Mouse (Mus musculus) midbrain, embryonic 14.5 days (tissue): Measurements from ENCODE around the gene Treml4. TPM values are rescaled to one million over a fixed set of nuclear protein-coding genes. Genes with fewer than 3 reads are reported as not detected.

ENCODE experiments used
- ATAC-seq: fragments of 200-750 bp; cut with Nextera tagmentation; 2 replicates; pipeline ENCODE4 v1.8.0; 2017; ENCODE audit warnings: moderate number of reproducible peaks, moderate library complexity; ENCODE audit not compliant: low FRiP score, low TSS enrichment
- DNase-seq: peaks from one replicate; pipeline ENCODE4 v3.0.0-alpha.2; 2015
- H3K27ac ChIP-seq: fragments of 300-500 bp; sonication (generic); replicated peaks from 2 replicates; pipeline ENCODE4 v1.5.1; 2014; ENCODE audit warnings: mild to moderate bottlenecking, low read depth, low read length, moderate library complexity
- H3K27me3 ChIP-seq: fragments of 300-500 bp; sonication (generic); 2 replicates; pipeline ENCODE4 v1.6.1; 2014; ENCODE audit warnings: low read length, control low read depth, mixed read lengths; ENCODE audit not compliant: control insufficient read depth, insufficient read depth
- H3K36me3 ChIP-seq: fragments of 300-500 bp; sonication (generic); 2 replicates; pipeline ENCODE4 v1.6.1; 2014; ENCODE audit warnings: low read length, control low read depth; ENCODE audit not compliant: control insufficient read depth, insufficient read depth
- H3K4me1 ChIP-seq: fragments of 300-500 bp; sonication (generic); 2 replicates; pipeline ENCODE4 v1.6.1; 2014; ENCODE audit warnings: mild to moderate bottlenecking, antibody characterized with exemption, low read length, control low read depth; ENCODE audit not compliant: control insufficient read depth, insufficient read depth
- H3K4me2 ChIP-seq: fragments of 300-500 bp; sonication (generic); 2 replicates; pipeline ENCODE4 v1.6.1; 2014; ENCODE audit warnings: mild to moderate bottlenecking, low read length, moderate library complexity
- H3K4me3 ChIP-seq: fragments of 300-500 bp; sonication (generic); replicated peaks from 2 replicates; pipeline ENCODE4 v1.5.1; 2014; ENCODE audit warnings: low read depth, low read length
- H3K9ac ChIP-seq: fragments of 300-500 bp; sonication (generic); replicated peaks from 2 replicates; pipeline ENCODE4 v1.6.1; 2014; ENCODE audit warnings: mild to moderate bottlenecking, low read length, moderate library complexity
- H3K9me3 ChIP-seq: fragments of 300-500 bp; sonication (generic); 2 replicates; pipeline ENCODE4 v1.6.1; 2016; ENCODE audit warnings: low read length, control low read depth, mixed read lengths; ENCODE audit not compliant: control insufficient read depth
- WGBS: fragments of 180-500 bp; shearing (Covaris S2); extraction: QIAGEN DNeasy Blood & Tissue Kit; methylation state at CpG from one replicate; pipeline ENCODE4 v1.1.7; 2014; 5-methylcytosine and 5-hydroxymethylcytosine counted together
- polyA plus RNA-seq: library from polyadenylated mRNA; unstranded; fragments of >200 nt; fragmentation: Nextera tagmentation; extraction: Ambion mirVana; gene quantifications from 2 replicates; pipeline ENCODE4 v1.2.1, GENCODE M21; 2014

Treml4 gene
- polyA plus RNA-seq: not detected in 2 replicates

DNA sequence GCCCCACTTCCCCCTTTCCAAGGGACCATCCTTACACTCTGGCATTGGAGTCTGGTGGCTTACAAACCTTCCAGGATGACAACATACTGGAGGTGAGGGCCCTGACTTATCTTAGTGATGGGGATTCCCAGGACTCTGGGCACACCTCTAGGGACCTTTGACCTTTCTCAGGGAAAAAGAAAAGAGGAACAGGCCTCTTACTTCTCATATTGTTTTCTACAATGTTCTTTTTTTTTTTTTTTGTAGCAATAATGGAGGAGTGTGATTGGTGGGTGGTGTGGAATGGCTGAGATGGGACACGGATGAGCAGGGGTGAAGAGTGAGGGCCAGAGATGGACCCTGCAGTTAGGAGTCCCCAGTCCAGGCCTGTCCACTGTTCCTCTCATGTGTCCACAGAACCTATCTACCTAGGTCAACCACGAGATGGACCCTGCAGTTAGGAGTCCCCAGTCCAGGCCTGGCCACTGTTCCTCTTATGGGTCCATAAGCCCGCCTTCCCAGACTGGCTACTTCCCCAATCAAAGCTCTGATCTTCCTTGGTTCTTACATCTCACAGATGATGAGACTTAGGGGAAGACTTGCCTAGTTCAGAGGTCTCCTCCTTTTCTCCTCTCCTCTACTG, at the start of gene Treml4:
Gene Treml4, plus strand, starts transcription at position 555 of the 622 bp plus-strand sequence.
- Histone ChIP-seq H3K4me3 (no peak within 1 kb of the TSS), H3K9ac (no peak within 1 kb of the TSS), H3K36me3 (no peaks in the 10 kb centered on the region), H3K4me2 (no peak within 1 kb of the TSS), H3K9me3 (peaks cover 5% of the 10 kb centered on the region; the same call in 1 of the 2 replicates), H3K27me3 (no peaks in the 10 kb centered on the region), H3K27ac (no peak within 1 kb of the TSS), H3K4me1 (no peaks in the 10 kb centered on the region)
- ATAC-seq (no peak), DNase-seq (no peak)
- 93% methylated on average over 3 of the region's 3 CpGs for WGBS

DNA sequence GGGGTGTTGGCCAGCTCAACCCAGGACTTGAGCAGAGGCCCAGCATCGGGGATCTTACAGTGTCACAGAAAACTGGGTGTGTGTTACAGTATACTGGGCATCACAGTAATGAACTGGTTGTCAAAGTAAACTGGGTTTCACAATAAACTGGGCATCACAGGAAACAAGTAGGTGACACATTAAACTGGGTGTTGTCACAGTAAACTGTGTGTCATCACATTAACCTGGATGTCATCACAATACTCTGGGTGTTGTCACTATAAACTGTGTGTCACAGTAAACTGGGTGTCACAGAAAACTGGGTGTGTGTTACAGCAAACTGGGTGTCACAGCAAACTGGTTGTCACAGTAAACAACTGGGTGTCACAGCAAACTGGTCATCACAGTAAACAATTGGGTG, 48.7 kb upstream of the Treml4 start:
- Histone ChIP-seq H3K9me3 (no peaks in the 10 kb centered on the region), H3K27ac (no peak overlapping the region), H3K4me1 (no peaks in the 10 kb centered on the region), H3K4me2 (no peak overlapping the region), H3K4me3 (no peak overlapping the region), H3K9ac (no peak overlapping the region), H3K27me3 (no peaks in the 10 kb centered on the region), H3K36me3 (no peaks in the 10 kb centered on the region)
- no peak for ATAC-seq
- no peak for DNase-seq
- WGBS: 93% methylated on average over 1 of the region's 1 CpGs

- no peaks in the 10 kb centered on the region for H3K9me3 ChIP-seq
- no peaks in the 10 kb centered on the region for H3K36me3 ChIP-seq
- whole genome bisulfite sequencing: 88% methylated on average over 7 of the region's 7 CpGs
- H3K4me1 ChIP-seq: no peaks in the 10 kb centered on the region
- H3K4me2 ChIP-seq: no peak overlapping the region
- H3K4me3 ChIP-seq: no peak overlapping the region
- DNase-seq (no peak), ATAC-seq (no peak)
- H3K27ac ChIP-seq: no peak overlapping the region
- H3K9ac ChIP-seq: no peak overlapping the region
- no peaks in the 10 kb centered on the region for H3K27me3 ChIP-seq
Measured at GRCm38 (mm10) chr17:48230680-48231079, 33.4 kb upstream of the Treml4 start.

- Histone ChIP-seq H3K27me3 (no peaks in the 10 kb centered on the region), H3K4me1 (no peaks in the 10 kb centered on the region), H3K9ac (no peak within 1 kb of the TSS), H3K4me2 (no peak within 1 kb of the TSS), H3K36me3 (no peaks in the 10 kb centered on the region), H3K9me3 (no peaks in the 10 kb centered on the region), H3K27ac (no peak within 1 kb of the TSS), H3K4me3 (no peak within 1 kb of the TSS)
- ATAC-seq (no peak), DNase-seq (no peak)
- WGBS: 80% methylated on average over 6 of the region's 6 CpGs
Measured at GRCm38 (mm10) chr17:48232518-48232917, 31.6 kb upstream of the Treml4 start, which contains the start of gene Trem1. Gene Trem1, plus strand, starts transcription at chr17:48232768.

- 84% methylated on average over 4 of the region's 4 CpGs for WGBS
- ATAC-seq (no peak), DNase-seq (no peak)
- Histone ChIP-seq H3K36me3 (no peaks in the 10 kb centered on the region), H3K4me3 (no peak overlapping the region), H3K4me2 (no peak overlapping the region), H3K9ac (no peak overlapping the region), H3K4me1 (no peaks in the 10 kb centered on the region), H3K27ac (no peak overlapping the region), H3K9me3 (no peaks in the 10 kb centered on the region), H3K27me3 (no peaks in the 10 kb centered on the region)
Measured at GRCm38 (mm10) chr17:48233789-48234188, 30.3 kb upstream of the Treml4 start.

GRCm38 (mm10) chr17:48234550-48234949, 29.5 kb upstream of the Treml4 start:
- Histone ChIP-seq H3K9ac (no peak overlapping the region), H3K9me3 (no peaks in the 10 kb centered on the region), H3K27me3 (no peaks in the 10 kb centered on the region), H3K4me2 (no peak overlapping the region), H3K36me3 (no peaks in the 10 kb centered on the region), H3K4me1 (no peaks in the 10 kb centered on the region), H3K4me3 (no peak overlapping the region), H3K27ac (no peak overlapping the region)
- WGBS: 78% methylated on average over 5 of the region's 5 CpGs
- DNase-seq: no peak
- ATAC-seq: no peak

- Histone ChIP-seq H3K36me3 (no peaks in the 10 kb centered on the region), H3K27ac (no peak overlapping the region), H3K27me3 (no peaks in the 10 kb centered on the region), H3K4me1 (no peaks in the 10 kb centered on the region), H3K4me2 (no peak overlapping the region), H3K4me3 (no peak overlapping the region), H3K9ac (no peak overlapping the region), H3K9me3 (no peaks in the 10 kb centered on the region)
- WGBS: 57% methylated on average over 4 of the region's 4 CpGs
- DNase-seq (no peak), ATAC-seq (no peak)
Measured at GRCm38 (mm10) chr17:48235773-48236370, 28.2 kb upstream of the Treml4 start.

GRCm38 (mm10) chr17:48237621-48238020, 26.5 kb upstream of the Treml4 start:
- ATAC-seq (no peak), DNase-seq (no peak)
- Histone ChIP-seq H3K36me3 (no peaks in the 10 kb centered on the region), H3K27ac (no peak overlapping the region), H3K9ac (no peak overlapping the region), H3K4me3 (no peak overlapping the region), H3K9me3 (no peaks in the 10 kb centered on the region), H3K27me3 (no peaks in the 10 kb centered on the region), H3K4me2 (no peak overlapping the region), H3K4me1 (no peaks in the 10 kb centered on the region)
- 93% methylated on average over 8 of the region's 8 CpGs for WGBS
